Mouse (Mus musculus) liver, embryonic 11.5 days (tissue): ENCODE data around the gene H2-M2. TPM values are rescaled to one million over a fixed set of nuclear protein-coding genes. Genes with fewer than 3 reads are reported as not detected.
"Not testable (repeated sequence)": the region's sequence is repeated elsewhere in the genome, so short reads cannot be mapped to it uniquely, and the experiment has no call there.

Experiments
- ATAC-seq: fragments of 200-750 bp; cut with Nextera tagmentation; replicated peaks from 2 replicates; pipeline ENCODE4 v1.8.0; 2017; ENCODE audit warnings: moderate number of reproducible peaks, mild to moderate bottlenecking, moderate TSS enrichment, moderate library complexity; ENCODE audit not compliant: low FRiP score
- DNase-seq: peaks from one replicate; pipeline ENCODE4 v3.0.0-alpha.2; 2017; ENCODE audit warnings: low spot score
- H3K27ac ChIP-seq: fragments of 300-500 bp; sonication (generic); 2 replicates; pipeline ENCODE4 v1.5.1; 2014; ENCODE audit warnings: mild to moderate bottlenecking, low read depth, low read length, control low read depth
- H3K27me3 ChIP-seq: fragments of 300-500 bp; sonication (generic); replicated peaks from 2 replicates; pipeline ENCODE4 v1.6.1; 2014; ENCODE audit warnings: low read length, mixed read lengths; ENCODE audit not compliant: control insufficient read depth, insufficient read depth
- H3K36me3 ChIP-seq: fragments of 300-500 bp; sonication (generic); 2 replicates; pipeline ENCODE4 v1.6.1; 2014; ENCODE audit warnings: mild to moderate bottlenecking, low read length, moderate library complexity, mixed read lengths; ENCODE audit not compliant: control insufficient read depth, insufficient read depth
- H3K4me1 ChIP-seq: fragments of 300-500 bp; sonication (generic); replicated peaks from 2 replicates; pipeline ENCODE4 v1.6.1; 2014; ENCODE audit warnings: low read length, mixed read lengths; ENCODE audit not compliant: control insufficient read depth, insufficient read depth
- H3K4me2 ChIP-seq: fragments of 300-500 bp; sonication (generic); 2 replicates; pipeline ENCODE4 v1.6.1; 2014; ENCODE audit warnings: mild to moderate bottlenecking, control low read depth, moderate library complexity
- H3K4me3 ChIP-seq: fragments of 300-500 bp; sonication (generic); 2 replicates; pipeline ENCODE4 v1.5.1; 2014; ENCODE audit warnings: low read depth, low read length, control low read depth
- H3K9ac ChIP-seq: fragments of 300-500 bp; sonication (generic); 2 replicates; pipeline ENCODE4 v1.6.1; 2014; ENCODE audit warnings: low read depth, low read length, control low read depth
- H3K9me3 ChIP-seq: fragments of 300-500 bp; sonication (generic); 2 replicates; pipeline ENCODE4 v1.6.1; 2016; ENCODE audit warnings: low read length, inconsistent platforms, mixed read lengths; ENCODE audit not compliant: control insufficient read depth
- WGBS: fragments of 180-500 bp; shearing (Covaris S2); extraction: QIAGEN DNeasy Blood & Tissue Kit; methylation state at CpG from one replicate; pipeline ENCODE4 v1.1.7; 2014; 5-methylcytosine and 5-hydroxymethylcytosine counted together
- polyA plus RNA-seq: library from polyadenylated mRNA; unstranded; fragments of >200 nt; fragmentation: Nextera tagmentation; extraction: Ambion mirVana; gene quantifications from 2 replicates; pipeline ENCODE4 v1.2.1, GENCODE M21; 2014

H2-M2 gene
- polyA plus RNA-seq, result not detected in 2 replicates

DNA sequence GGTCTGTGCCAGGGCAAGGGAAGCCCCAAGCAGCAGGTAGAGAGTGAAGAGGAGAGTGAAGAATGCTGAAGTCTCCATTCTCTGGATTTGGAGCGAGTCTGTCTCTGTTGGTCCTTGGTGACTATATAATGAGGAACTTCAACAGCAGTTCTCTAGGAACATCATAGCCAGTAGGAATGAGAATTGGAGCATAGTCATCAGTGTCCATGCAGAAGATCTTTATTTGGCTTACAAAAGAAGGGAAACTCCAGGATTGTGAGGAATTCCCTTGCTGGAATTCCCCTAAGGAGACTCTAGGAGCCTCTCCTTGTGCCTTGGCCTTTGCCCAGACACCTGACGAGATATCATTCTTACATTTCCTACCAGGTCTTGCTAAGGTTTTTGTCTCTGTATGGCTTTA, at the start of gene H2-M2:
Gene H2-M2 (minus strand): TSS at position 101 of the 400 bp plus-strand sequence.
- 82% methylated on average over 2 of the region's 2 CpGs for whole genome bisulfite sequencing
- 0 out of 2 replicates have a peak, but pooled peaks cover 2% of the 10 kb centered on the region for H3K9me3 ChIP-seq
- H3K4me3 ChIP-seq, result no peak within 1 kb of the TSS
- H3K9ac ChIP-seq, result no peak within 1 kb of the TSS
- H3K4me2 ChIP-seq, result no peak within 1 kb of the TSS
- no peaks in the 10 kb centered on the region for H3K4me1 ChIP-seq
- H3K27ac ChIP-seq, result no peak within 1 kb of the TSS
- DNase-seq (no peak), ATAC-seq (no peak)
- no peaks in the 10 kb centered on the region for H3K36me3 ChIP-seq
- H3K27me3 ChIP-seq, result no peaks in the 10 kb centered on the region

DNA sequence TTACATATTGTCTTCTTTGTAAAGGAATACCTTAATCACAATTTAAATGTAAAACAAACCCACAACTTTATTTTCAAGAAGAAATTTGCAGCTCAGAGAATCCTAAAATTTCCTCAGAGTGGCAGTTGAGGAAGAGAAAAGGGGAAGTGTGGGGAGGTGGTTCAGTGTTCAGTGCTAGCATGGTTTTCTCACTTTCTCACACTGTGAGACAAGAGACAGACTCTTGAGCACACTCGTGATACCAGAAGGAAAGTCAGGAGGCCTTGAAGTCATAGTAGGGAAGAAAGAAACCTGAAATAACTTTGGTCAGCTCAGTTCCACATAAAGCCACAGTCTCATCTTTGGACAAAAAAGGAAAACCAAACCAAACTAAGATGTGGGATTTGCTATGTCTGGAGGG, 42.1 kb upstream of the H2-M2 start:
- H3K4me2 ChIP-seq, H3K9me3 ChIP-seq, H3K36me3 ChIP-seq, H3K9ac ChIP-seq, H3K27me3 ChIP-seq, ATAC-seq, H3K27ac ChIP-seq, H3K4me1 ChIP-seq, H3K4me3 ChIP-seq, DNase-seq: not testable (repeated sequence)
- 36% methylated on average over 1 of the region's 1 CpGs for WGBS

DNA sequence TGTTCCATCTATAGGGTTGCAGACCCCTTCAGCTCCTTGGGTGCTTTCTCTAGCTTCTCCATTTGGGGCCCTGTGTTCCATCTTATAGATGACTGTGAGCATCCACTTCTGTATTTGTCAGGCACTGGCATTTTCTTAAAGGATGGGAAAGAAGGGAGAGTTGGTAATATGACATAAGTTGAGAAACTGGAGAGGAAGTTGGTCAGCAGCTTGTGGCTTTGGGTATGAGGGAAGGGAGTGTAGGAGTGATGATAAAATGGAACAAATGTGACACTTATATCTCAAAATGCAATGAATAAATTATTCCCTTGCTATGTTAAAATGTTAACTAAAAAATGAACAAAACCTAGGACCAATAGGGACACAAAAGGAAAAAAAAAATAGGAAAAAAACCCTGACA, 41.3 kb upstream of the H2-M2 start:
- not testable (repeated sequence) for H3K27me3 ChIP-seq, H3K4me3 ChIP-seq, DNase-seq, H3K9me3 ChIP-seq, H3K36me3 ChIP-seq, H3K4me2 ChIP-seq, ATAC-seq, H3K9ac ChIP-seq, H3K4me1 ChIP-seq, H3K27ac ChIP-seq

DNA sequence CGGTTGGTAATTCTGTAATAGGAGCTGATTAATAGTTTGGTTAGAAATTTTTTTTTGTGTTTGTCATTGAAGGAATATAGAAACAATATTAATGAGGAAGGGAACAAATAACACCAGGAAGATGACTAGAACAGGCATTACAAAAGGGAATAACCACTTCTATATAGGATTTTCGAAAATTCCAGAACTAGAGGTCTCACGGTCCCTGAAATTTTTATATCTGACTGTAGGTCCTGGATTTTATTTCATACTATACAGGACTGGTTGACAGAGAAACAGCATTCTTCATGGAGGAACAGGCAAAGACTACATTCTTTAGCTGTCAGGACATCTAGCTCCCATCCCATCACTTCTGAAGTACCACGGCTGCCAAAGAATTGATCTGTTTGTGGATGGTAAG, 24.4 kb upstream of the H2-M2 start, which contains the start of gene Olfr111:
Gene Olfr111 (plus strand): TSS at position 301 of the 400 bp plus-strand sequence.
- no peaks in the 10 kb centered on the region for H3K9me3 ChIP-seq
- H3K9ac ChIP-seq, result no peak within 1 kb of the TSS
- no peaks in the 10 kb centered on the region for H3K36me3 ChIP-seq
- no peaks in the 10 kb centered on the region for H3K27me3 ChIP-seq
- ATAC-seq (no peak), DNase-seq (no peak)
- H3K4me1 ChIP-seq, result no peaks in the 10 kb centered on the region
- 82% methylated on average over 4 of the region's 4 CpGs for WGBS
- H3K4me2 ChIP-seq, result no peak within 1 kb of the TSS
- no peak within 1 kb of the TSS for H3K27ac ChIP-seq
- H3K4me3 ChIP-seq, result no peak within 1 kb of the TSS

DNA sequence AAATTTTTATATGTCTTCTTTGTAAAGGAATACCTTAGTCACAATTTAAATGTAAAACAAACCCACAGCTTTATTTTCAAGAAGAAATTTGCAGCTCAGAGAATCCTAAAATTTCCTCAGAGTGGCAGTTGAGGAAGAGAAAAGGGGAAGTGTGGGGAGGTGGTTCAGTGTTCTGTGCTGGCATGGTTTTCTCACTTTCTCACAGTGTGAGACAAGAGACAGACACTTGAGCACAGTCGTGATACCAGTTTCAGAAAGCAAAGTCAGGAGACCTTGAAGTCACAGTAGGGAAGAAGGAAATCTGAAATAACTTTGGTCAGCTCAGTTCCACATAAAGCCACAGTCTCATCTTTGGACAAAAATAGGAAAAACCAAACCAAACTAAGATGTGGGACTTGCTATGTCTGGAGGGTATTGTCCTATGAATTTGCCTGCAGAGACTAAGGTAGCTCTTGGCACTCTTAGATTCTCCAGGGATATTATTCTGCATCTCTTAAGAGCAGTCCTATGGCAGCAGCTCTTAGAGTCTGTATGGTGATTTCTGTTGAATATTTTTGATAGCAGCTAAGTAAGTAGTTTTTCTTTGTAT, 8.7 kb upstream of the H2-M2 start, which contains the start of gene Olfr110:
Gene Olfr110 (plus strand): TSS at position 539 of the 589 bp plus-strand sequence.
- Histone ChIP-seq H3K4me1 (no peaks in the 10 kb centered on the region), H3K9ac (no peak within 1 kb of the TSS), H3K9me3 (no peaks in the 10 kb centered on the region), H3K27me3 (no peaks in the 10 kb centered on the region), H3K4me2 (no peak within 1 kb of the TSS), H3K4me3 (no peak within 1 kb of the TSS), H3K36me3 (no peaks in the 10 kb centered on the region), H3K27ac (no peak within 1 kb of the TSS)
- DNase-seq, result no peak
- ATAC-seq, result no peak
- WGBS, result 25% methylated on average over 1 of the region's 1 CpGs

DNA sequence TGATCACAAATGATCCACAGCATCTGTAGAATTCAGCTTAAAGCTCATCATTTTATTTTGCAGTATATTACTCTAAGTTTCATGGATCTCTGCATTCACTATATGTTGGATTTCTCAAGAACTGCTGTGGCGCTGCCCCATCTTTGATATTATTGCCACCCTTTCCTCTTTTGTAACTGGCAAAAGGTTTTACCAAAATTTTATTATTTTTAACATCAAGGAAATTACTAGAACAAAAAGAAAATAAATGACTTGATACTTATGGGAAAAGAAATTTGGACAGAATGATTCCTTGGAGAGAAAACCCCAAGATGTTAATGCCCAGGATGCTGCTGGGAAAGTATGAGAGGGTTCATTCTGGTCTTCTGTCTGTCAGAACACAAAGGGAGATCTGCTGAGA, 24.7 kb downstream of the H2-M2 start, which contains the start of gene Olfr109:
Gene Olfr109 (plus strand): TSS at position 301 of the 400 bp plus-strand sequence.
- DNase-seq, result no peak
- H3K27me3 ChIP-seq, result no peaks in the 10 kb centered on the region
- H3K9ac ChIP-seq, result no peak within 1 kb of the TSS
- no peak within 1 kb of the TSS for H3K4me3 ChIP-seq
- H3K4me2 ChIP-seq, result no peak within 1 kb of the TSS
- ATAC-seq, result no peak
- H3K36me3 ChIP-seq, result no peaks in the 10 kb centered on the region
- 95% methylated on average over 1 of the region's 1 CpGs for WGBS
- no peak within 1 kb of the TSS for H3K27ac ChIP-seq
- H3K4me1 ChIP-seq, result no peaks in the 10 kb centered on the region
- H3K9me3 ChIP-seq, result no peaks in the 10 kb centered on the region

DNA sequence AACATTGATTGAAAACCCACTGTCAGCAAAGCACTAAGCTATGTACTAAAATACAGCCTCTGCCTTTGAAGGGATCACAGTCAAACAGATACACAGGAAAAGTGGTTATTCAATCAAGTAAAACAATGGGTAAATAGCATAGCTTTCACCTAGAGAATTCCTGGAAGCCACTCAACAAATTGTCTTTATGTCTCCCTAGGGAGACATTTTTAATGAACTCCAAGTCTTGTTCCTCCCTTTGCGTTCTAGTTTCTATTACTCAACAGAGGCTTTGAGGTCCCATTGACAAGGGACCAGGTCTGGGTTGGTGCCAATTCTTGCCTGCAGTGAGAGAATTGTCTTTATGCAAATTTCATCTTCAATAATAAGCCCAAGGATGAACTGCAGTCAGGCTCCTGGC, 38.2 kb downstream of the H2-M2 start, which contains the start of gene Olfr108:
Gene Olfr108 (plus strand): TSS at position 301 of the 400 bp plus-strand sequence.
- Histone ChIP-seq H3K4me1 (no peaks in the 10 kb centered on the region), H3K27ac (no peak within 1 kb of the TSS), H3K4me3 (no peak within 1 kb of the TSS), H3K27me3 (no peaks in the 10 kb centered on the region), H3K36me3 (no peaks in the 10 kb centered on the region), H3K9ac (no peak within 1 kb of the TSS), H3K9me3 (no peaks in the 10 kb centered on the region), H3K4me2 (no peak within 1 kb of the TSS)
- no peak for ATAC-seq
- WGBS, result 95% methylated on average over 1 of the region's 1 CpGs
- DNase-seq, result no peak

Other genes with a start within 250 kb of the H2-M2 start
- not detected in 2 replicates for gene Olfr97, start 246.2 kb downstream of the H2-M2 start, polyA plus RNA-seq
- gene Olfr98, start 219.8 kb downstream of the H2-M2 start, polyA plus RNA-seq, result not detected in 2 replicates
- gene H2-M3, start 213.3 kb downstream of the H2-M2 start, polyA plus RNA-seq, result 1.4 and 1.9 TPM in 2 replicates
- not detected in 2 replicates for gene Olfr99, start 200.1 kb downstream of the H2-M2 start, polyA plus RNA-seq
- not detected in 2 replicates for gene Olfr101, start 179.2 kb downstream of the H2-M2 start, polyA plus RNA-seq
- not detected in 2 replicates for gene Olfr102, start 166.5 kb downstream of the H2-M2 start, polyA plus RNA-seq
- not detected in 2 replicates for gene Olfr103, start 143.9 kb downstream of the H2-M2 start, polyA plus RNA-seq
- gene Olfr104-ps, start 124.0 kb downstream of the H2-M2 start, polyA plus RNA-seq, result not detected in 2 replicates
- not detected in 2 replicates for gene Olfr105-ps, start 104.5 kb downstream of the H2-M2 start, polyA plus RNA-seq
- gene Olfr106-ps, start 93.2 kb downstream of the H2-M2 start, polyA plus RNA-seq, result not detected in 2 replicates
- gene Olfr107, start 84.3 kb downstream of the H2-M2 start, polyA plus RNA-seq, result not detected in 2 replicates
- not detected in 2 replicates for gene Olfr108, start 38.1 kb downstream of the H2-M2 start, polyA plus RNA-seq
- not detected in 2 replicates for gene Olfr109, start 24.6 kb downstream of the H2-M2 start, polyA plus RNA-seq
- not detected in 2 replicates for gene Olfr110, start 8.9 kb upstream of the H2-M2 start, polyA plus RNA-seq
- not detected in 2 replicates for gene Olfr111, start 24.5 kb upstream of the H2-M2 start, polyA plus RNA-seq
- not detected in 2 replicates for gene Olfr112, start 85.9 kb upstream of the H2-M2 start, polyA plus RNA-seq
- not detected in 2 replicates for gene Olfr113, start 94.1 kb upstream of the H2-M2 start, polyA plus RNA-seq
- not detected in 2 replicates for gene Olfr114, start 109.2 kb upstream of the H2-M2 start, polyA plus RNA-seq
- not detected in 2 replicates for gene Olfr115, start 143.6 kb upstream of the H2-M2 start, polyA plus RNA-seq
- not detected in 2 replicates for gene Olfr116, start 143.6 kb upstream of the H2-M2 start, polyA plus RNA-seq
- not detected in 2 replicates for gene Olfr117, start 180.2 kb upstream of the H2-M2 start, polyA plus RNA-seq
- gene Olfr118, start 183.4 kb upstream of the H2-M2 start, polyA plus RNA-seq, result not detected in 2 replicates
- gene Olfr119, start 213.0 kb upstream of the H2-M2 start, polyA plus RNA-seq, result not detected in 2 replicates
- gene Olfr120, start 238.3 kb upstream of the H2-M2 start, polyA plus RNA-seq, result not detected in 2 replicates